Mouse (Mus musculus) heart, postnatal 0 days (tissue): ENCODE measurements around the gene Sh3bp5l.

Experiments
- CTCF ChIP-seq: IDR thresholded peaks from 2 replicates; pipeline ENCODE4 v1.5.1; 2016; ENCODE audit warnings: antibody characterized with exemption, control low read depth, low read depth
- EP300 ChIP-seq: IDR thresholded peaks from 2 replicates; pipeline ENCODE4 v1.6.1; 2016; ENCODE audit warnings: antibody characterized with exemption, low read depth

DNA sequence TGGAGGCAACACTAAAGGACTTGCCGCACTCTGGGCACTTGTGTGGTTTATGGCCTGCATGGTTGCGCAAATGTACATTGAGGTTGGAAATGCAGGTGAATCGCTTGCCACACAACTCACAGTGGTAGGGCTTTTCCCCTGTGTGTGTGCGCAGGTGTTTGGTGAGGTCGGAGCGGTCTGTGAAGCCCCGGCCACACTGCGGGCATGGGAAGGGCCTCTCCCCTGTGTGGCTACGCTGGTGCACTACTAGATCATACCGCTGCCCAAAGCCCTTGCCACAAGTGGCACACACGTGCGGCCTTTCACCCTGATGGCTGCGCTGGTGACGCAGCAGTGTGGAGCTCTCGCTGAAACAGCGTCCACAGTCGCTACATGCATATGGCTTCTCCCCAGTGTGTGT, 14.2 kb upstream of the Sh3bp5l start:
- no peak for TF ChIP-seq CTCF
- TF ChIP-seq EP300, result no peak
